Mouse (Mus musculus): ENCODE measurements around the gene Tmem251.

The Tmem251 gene

GRCm38 (mm10) chr12:102757055-102757688 is 13.6 kb downstream of the Tmem251 start:
- no peak for DNase-seq (ENCODE audit: low read depth, low spot score)

- DNase-seq (ENCODE audit: low read depth, low spot score), result peak; percentile 93
Observed at GRCm38 (mm10) chr12:102757689-102758402, 14.3 kb downstream of the Tmem251 start, which contains the start of the genes Gm28051, Gon7 and Ubr7. TSS of gene Gm28051 (minus strand) at chr12:102757765. TSS of gene Gon7 (minus strand) at chr12:102757803. TSS of gene Ubr7 (plus strand) at chr12:102757967.

- DNase-seq (ENCODE audit: low read depth, low spot score), result no peak
Observed at GRCm38 (mm10) chr12:102758403-102758756, 14.8 kb downstream of the Tmem251 start, which contains the start of gene Gm20604. TSS of gene Gm20604 (minus strand) at chr12:102758672.

GRCm38 (mm10) chr12:102758936-102759335 is 15.4 kb downstream of the Tmem251 start:
- DNase-seq (ENCODE audit: low read depth, low spot score), result no peak

- no peak for DNase-seq (ENCODE audit: low read depth, low spot score)
Observed at GRCm38 (mm10) chr12:102761668-102762067, 18.1 kb downstream of the Tmem251 start.

GRCm38 (mm10) chr12:102763696-102764095 is 20.1 kb downstream of the Tmem251 start:
- DNase-seq (ENCODE audit: low read depth, low spot score), result no peak

GRCm38 (mm10) chr12:102769000-102769399 is 25.4 kb downstream of the Tmem251 start:
- DNase-seq (ENCODE audit: low read depth, low spot score), result no peak

- no peak for DNase-seq (ENCODE audit: low read depth, low spot score)
Observed at GRCm38 (mm10) chr12:102771601-102772000, 28.0 kb downstream of the Tmem251 start.

- DNase-seq (ENCODE audit: low read depth, low spot score), result no peak
Observed at GRCm38 (mm10) chr12:102772676-102773075, 29.1 kb downstream of the Tmem251 start.

GRCm38 (mm10) chr12:102776035-102776434 is 32.5 kb downstream of the Tmem251 start:
- no peak for DNase-seq (ENCODE audit: low read depth, low spot score)

GRCm38 (mm10) chr12:102778151-102778550 is 34.6 kb downstream of the Tmem251 start:
- DNase-seq (ENCODE audit: low read depth, low spot score), result no peak

- DNase-seq (ENCODE audit: low read depth, low spot score), result no peak
Observed at GRCm38 (mm10) chr12:102779452-102779851, 35.9 kb downstream of the Tmem251 start.

- DNase-seq (ENCODE audit: low read depth, low spot score), result no peak
Observed at GRCm38 (mm10) chr12:102782841-102783240, 39.3 kb downstream of the Tmem251 start.

GRCm38 (mm10) chr12:102784899-102785592 is 41.5 kb downstream of the Tmem251 start:
- no peak for DNase-seq (ENCODE audit: low read depth, low spot score)

- DNase-seq (ENCODE audit: low read depth, low spot score), result no peak
Observed at GRCm38 (mm10) chr12:102785593-102785985, 42.0 kb downstream of the Tmem251 start.

GRCm38 (mm10) chr12:102787927-102788326 is 44.4 kb downstream of the Tmem251 start:
- no peak for DNase-seq (ENCODE audit: low read depth, low spot score)
